Mouse (Mus musculus) left cerebral cortex, postnatal 14 days (tissue): Measurements from ENCODE around the gene Arap2. TPM values are rescaled to one million over a fixed set of nuclear protein-coding genes. Genes with fewer than 3 reads are reported as not detected.
"Not testable (repeated sequence)": the region's sequence is repeated elsewhere in the genome, so short reads cannot be mapped to it uniquely, and the experiment has no call there.

Experiments used
- DNase-seq, 2 experiments: peaks; one replicate each; pipeline ENCODE4 v3.0.0; 2021 to 2022; ENCODE audit warnings: low spot score in 2 of 2, mixed read lengths in 1 of 2
- intact Hi-C: fragments of 180-260 bp; cut with DNase I; formaldehyde crosslinking; loops from one replicate; pipeline ENCODE4 v1.15.1; 2025
- total RNA-seq, 2 experiments: library from RNA; stranded (reverse); gene quantifications; 2 replicates each; pipeline ENCODE4 v1.2.3; 2021

Gene Arap2
- total RNA-seq, 2 experiments from 2014 or later: 50.6 to 51.8 TPM

DNA sequence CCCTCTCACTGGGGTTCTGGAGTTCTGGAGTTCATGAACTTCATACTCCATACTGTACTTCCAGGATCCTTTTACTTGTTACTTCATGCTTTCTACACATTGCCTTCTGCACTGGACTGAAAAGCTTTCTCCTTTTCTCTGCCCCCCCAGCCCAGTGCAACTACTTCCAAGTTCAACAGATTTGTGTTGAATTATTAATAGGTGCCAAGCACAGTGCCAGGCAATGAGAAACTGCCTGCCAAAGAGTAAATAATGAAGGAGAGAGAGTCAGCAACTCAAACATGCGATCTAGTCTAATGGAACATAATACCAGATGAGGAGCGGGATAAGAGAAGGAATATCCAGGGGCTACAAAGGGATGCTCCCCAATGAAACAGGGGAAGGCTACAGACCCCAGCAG is 17.8 kb downstream of the Arap2 start:
- no peak for DNase-seq
- intact Hi-C loops: no loop called here

- no peak for DNase-seq
- intact Hi-C loops: no loop called here
These were observed 22.6 kb downstream of the Arap2 start for GRCm38 (mm10) chr5:62743220-62743922.

DNA sequence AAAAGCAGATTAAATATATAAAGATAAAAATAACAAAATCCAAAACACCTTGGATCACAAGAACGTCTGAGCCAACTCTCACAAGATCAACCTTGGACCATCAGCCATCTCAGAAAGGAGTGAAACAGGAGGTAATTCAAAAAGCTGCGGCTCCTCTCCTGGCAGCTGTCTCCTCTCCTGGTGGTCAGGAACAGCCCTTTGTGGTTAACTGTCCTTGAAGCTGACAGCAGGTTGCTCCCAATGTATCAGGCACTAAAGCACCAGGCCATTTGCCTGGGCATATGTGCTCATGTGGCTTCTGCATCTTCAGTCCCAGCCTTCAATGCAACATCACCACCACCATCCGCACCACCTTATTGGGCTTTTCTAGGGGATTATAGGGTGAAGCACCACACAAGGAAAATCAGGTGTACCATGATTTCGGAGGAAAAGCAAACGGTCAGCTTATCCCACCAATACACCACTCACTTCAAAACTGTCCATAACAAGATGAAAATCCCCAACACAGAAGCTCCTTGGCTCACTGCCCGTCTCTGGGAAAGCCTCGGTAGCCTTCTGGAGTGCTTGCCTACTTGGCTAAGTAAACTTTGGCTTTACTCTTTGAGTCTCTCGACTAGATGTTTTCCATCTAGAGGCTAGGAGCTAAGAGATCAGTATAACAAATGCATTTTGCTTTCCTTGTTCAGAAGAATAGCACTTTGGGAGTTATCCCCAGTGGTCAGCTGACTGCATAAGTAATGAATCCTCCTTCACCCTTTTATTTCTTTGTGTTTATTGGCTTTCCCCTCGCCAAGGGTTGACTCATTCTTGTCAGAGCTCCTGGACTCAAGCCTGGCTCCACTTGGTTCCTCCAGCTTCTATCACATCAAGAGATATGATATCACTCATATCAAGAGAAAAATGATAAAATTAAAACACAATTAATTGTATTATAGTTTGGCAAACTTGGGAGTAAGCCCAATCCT is 26.2 kb downstream of the Arap2 start:
- intact Hi-C loops: no loop called here
- DNase-seq: no peak

DNA sequence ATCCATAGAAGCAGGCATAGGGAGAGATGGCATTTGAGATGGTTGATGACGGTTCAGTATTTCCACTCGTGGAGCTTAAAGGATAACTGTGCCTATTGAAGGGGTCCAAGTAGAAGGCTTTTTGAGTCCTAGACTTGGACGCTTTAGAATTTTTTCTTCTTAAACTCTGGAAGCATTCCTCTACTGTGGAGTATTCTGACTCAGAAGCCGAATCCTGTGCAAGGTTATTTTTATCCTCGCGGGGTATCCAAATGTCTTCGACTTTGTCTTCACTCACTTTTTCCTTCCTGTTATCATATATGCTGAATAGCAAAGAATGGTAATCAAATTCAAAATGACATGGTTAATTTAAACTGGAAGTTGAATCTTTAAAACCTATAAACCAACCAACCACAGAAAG is 35.4 kb downstream of the Arap2 start:
- intact Hi-C loops: not testable (repeated sequence)

GRCm38 (mm10) chr5:62725551-62725950 is 40.4 kb downstream of the Arap2 start:
- DNase-seq: no peak
- intact Hi-C loops: no loop called here

More for the DNA sequence above, 35.4 kb downstream of the Arap2 start:
- not testable (repeated sequence) for DNase-seq

DNA sequence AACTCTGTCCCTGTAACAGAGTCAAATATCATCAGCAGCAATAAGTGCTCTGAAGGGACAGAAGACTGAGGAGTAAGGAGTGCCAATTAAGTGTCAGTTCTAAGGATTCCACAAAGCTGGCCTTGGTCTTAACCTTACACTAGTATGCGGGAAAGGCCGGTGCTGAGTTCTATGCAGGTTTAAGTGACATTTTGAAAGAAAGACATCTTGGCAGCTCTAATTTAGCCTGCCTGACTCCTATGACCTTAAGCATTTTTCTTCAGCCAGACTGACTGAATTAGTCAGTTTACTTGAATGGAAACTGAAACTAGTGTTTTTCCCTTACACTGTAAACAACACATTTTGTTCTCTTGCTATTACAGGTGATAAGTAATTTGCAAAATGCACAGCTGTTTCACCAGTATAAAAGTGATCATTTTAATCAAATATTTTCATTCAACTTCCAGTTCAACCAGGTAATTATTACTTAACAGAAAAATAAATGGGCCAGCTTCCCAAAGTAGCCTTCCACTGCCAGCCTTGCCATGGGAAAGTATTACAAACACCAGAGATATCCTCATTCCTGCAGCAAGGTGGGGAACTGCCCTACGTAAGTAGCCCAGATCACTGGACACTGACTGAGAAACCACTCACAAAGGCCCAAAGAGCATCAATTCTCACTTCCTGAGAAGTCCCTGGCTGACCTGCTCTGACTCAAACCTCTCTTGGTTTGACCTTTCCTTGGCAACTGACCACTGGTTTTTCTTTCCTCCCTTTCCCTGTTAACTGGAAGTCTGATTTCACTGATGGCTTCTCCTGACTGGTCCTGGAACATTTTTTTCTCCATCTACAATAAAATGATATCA is 42.5 kb downstream of the Arap2 start:
- DNase-seq: no peak
- intact Hi-C loops: no loop called here

GRCm38 (mm10) chr5:62716468-62716867 is 49.5 kb downstream of the Arap2 start:
- intact Hi-C loops: no loop called here
- no peak for DNase-seq

DNA sequence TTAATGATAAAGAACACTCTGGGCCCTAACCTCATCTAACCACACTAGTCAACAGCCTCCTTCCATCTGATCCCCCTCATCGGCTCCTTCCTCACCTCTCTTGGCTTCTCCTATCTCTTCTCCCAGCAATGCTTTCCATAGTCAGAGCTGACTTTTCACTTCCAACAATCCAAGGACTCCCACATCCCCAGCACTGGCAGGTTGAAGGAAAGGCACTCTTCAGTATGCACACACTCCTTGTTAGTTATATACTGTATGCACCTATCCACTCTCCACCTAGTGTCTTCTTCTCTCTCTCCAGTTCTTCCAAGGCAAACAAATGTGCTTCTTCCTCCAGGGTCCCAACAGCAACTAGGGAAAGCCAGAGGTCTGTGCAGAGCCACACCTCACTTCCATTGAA is 50.0 kb downstream of the Arap2 start:
- intact Hi-C loops: no loop called here

GRCm38 (mm10) chr5:62715436-62715835 is 50.5 kb downstream of the Arap2 start:
- no peak for DNase-seq

More for the DNA sequence above, 50.0 kb downstream of the Arap2 start:
- DNase-seq: no peak

GRCm38 (mm10) chr5:62710955-62711354 is 55.0 kb downstream of the Arap2 start:
- intact Hi-C loops: no loop called here

More at GRCm38 (mm10) chr5:62715436-62715835, 50.5 kb downstream of the Arap2 start:
- intact Hi-C loops: no loop called here

DNA sequence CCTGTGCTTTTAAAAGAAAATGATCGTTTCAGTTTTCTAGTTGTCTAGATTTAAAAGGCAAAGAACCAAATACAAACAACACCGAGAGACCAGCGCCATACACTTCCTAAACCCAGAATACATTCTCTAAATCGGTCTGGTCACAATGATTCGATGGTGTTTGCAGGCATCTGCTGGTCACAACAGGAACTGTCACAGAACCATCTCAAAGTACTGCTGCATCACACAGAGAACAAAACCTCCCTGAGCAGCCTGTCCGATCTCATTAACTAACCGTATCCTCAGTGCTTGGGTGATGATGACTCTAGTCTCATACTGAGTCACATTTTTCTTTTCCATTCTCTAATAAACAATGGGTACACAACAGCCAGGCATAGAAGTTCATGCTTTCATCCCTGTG is 59.1 kb downstream of the Arap2 start:
- intact Hi-C loops: loop anchor here (10.0 kb wide), 1 partner anchor 202 kb away; no protein-coding TSS in a partner anchor
- DNase-seq: peak; percentile 64 to 79

More at GRCm38 (mm10) chr5:62710955-62711354, 55.0 kb downstream of the Arap2 start:
- DNase-seq: no peak

GRCm38 (mm10) chr5:62689965-62690364 is 76.0 kb downstream of the Arap2 start:
- intact Hi-C loops: no loop called here
- no peak for DNase-seq

- intact Hi-C loops: no loop called here
- peak; percentile 38 to 60 for DNase-seq
These were observed 82.2 kb downstream of the Arap2 start for GRCm38 (mm10) chr5:62683751-62684150.

GRCm38 (mm10) chr5:62683207-62683606 is 82.8 kb downstream of the Arap2 start:
- no peak for DNase-seq
- intact Hi-C loops: no loop called here

GRCm38 (mm10) chr5:62677390-62677789 is 88.6 kb downstream of the Arap2 start:
- intact Hi-C loops: no loop called here

GRCm38 (mm10) chr5:62672736-62673436 is 93.1 kb downstream of the Arap2 start:
- intact Hi-C loops: no loop called here
- DNase-seq: no peak

More at GRCm38 (mm10) chr5:62677390-62677789, 88.6 kb downstream of the Arap2 start:
- DNase-seq: no peak

- intact Hi-C loops: no loop called here
- no peak for DNase-seq
These were observed 100.6 kb downstream of the Arap2 start for GRCm38 (mm10) chr5:62665329-62665728.

DNA sequence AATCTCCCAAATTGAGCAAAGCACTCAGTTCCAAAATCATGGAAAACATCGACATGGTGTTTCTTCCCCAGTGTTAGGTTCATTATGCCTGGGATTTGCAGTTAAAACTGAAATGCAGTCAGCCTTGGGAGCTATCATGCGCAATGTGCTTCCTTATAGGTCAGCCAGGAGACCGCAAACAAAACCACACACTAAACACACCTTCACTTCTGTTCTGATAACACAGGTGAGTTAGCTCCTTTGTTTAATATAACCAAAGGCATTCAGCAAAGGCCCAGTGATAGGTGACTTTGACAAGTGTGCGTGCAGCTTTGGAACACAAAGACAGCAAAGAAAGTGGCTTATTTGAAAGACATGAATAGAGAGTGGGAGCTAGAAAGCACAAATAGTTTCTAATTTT is 101.1 kb downstream of the Arap2 start:
- intact Hi-C loops: no loop called here
- DNase-seq: no peak

GRCm38 (mm10) chr5:62663206-62663605 is 102.8 kb downstream of the Arap2 start:
- peak; percentile 30 to 60 for DNase-seq
- intact Hi-C loops: no loop called here
